Comparison of ENCODE assay signal across 10 mouse cellular contexts in genomic region chr2:73053791-73054490, GRCm38 (mm10).
A peak's percentile ranks its signal among the peaks of the same experiment; 100 is the strongest.
DNase-seq lines count a peak whose midpoint lies in the region; ATAC-seq lines count a peak whose summit lies in the region.
"Had no signal": no experiment of that assay in that cellular context is flagged by ENCODE, and none has a peak within 500 bp of the region (broad histone marks: within the 10 kb centered on the region; RNA-seq: fewer than 3 reads in every experiment).

No protein-coding gene starts in this region.

- H3K9ac ChIP-seq in neural tube, embryonic 15.5 days (replicated peaks): no peak overlapping the region
- H3K9ac ChIP-seq: neural tube, embryonic 13.5 days had no signal

- 91% methylated on average over 9 of the region's 9 CpGs for WGBS in neural tube, embryonic 15.5 days

- H3K4me2 ChIP-seq in neural tube, embryonic 15.5 days: no peak overlapping the region
- H3K4me2 ChIP-seq: neural tube, embryonic 13.5 days had no signal

- no peaks in the 10 kb centered on the region for H3K9me3 ChIP-seq in neural tube, embryonic 15.5 days (replicated peaks)
- H3K9me3 ChIP-seq: neural tube, embryonic 13.5 days had no signal

- no peaks in the 10 kb centered on the region for H3K4me1 ChIP-seq in neural tube, embryonic 15.5 days
- H3K4me1 ChIP-seq: neural tube, embryonic 13.5 days had no signal

- DNase-seq in adrenal gland, postnatal 14 days: peak; percentile 29
- DNase-seq in adrenal gland, postnatal 25 days: no peak
- DNase-seq in CD4-positive helper T cell, adult 2 months (ENCODE audit: low read depth, low spot score): peak; percentile 51
- DNase-seq in c-Kit-positive CD71-negative TER-119-negative erythroid progenitor cells, embryonic 14.5 days (ENCODE audit: low read depth): peak; percentile 54
- no peak for DNase-seq in embryo, embryonic 10 days (ENCODE audit: low spot score)
- DNase-seq in urinary bladder, postnatal 4 days (ENCODE audit: low spot score in 2 of 2): no peak
- DNase-seq: embryo, embryonic 11 days had no signal

- H3K4me3 ChIP-seq in neural tube, embryonic 15.5 days (replicated peaks): no peak overlapping the region
- H3K4me3 ChIP-seq: neural tube, embryonic 13.5 days had no signal

- no peaks in the 10 kb centered on the region for H3K27me3 ChIP-seq in neural tube, embryonic 15.5 days (replicated peaks)

- no peaks in the 10 kb centered on the region for H3K36me3 ChIP-seq in neural tube, embryonic 15.5 days
- H3K36me3 ChIP-seq: neural tube, embryonic 13.5 days had no signal

- peak; percentile 33; the same call in 1 of the 2 replicates for ATAC-seq in megakaryocyte-erythroid progenitor cell, adult 5-6 weeks (replicated peaks; ENCODE audit: low FRiP score, low TSS enrichment, poor library complexity, severe bottlenecking)
- ATAC-seq in neural tube, embryonic 15.5 days (ENCODE audit: low FRiP score): no peak

- H3K27ac ChIP-seq in neural tube, embryonic 15.5 days (replicated peaks): no peak overlapping the region
- H3K27ac ChIP-seq: neural tube, embryonic 13.5 days had no signal

Comparison
In these comparisons a context has a peak if more than half of its experiments do, and no peak if none do; other contexts are left out.
1. DNase-seq: peak in adrenal gland, postnatal 14 days (single experiment), CD4-positive helper T cell, adult 2 months (single experiment) and c-Kit-positive CD71-negative TER-119-negative erythroid progenitor cells, embryonic 14.5 days (single experiment); none in adrenal gland, postnatal 25 days (single experiment), embryo, embryonic 10 days (single experiment) and urinary bladder, postnatal 4 days (0 of 2).